Mouse (Mus musculus): ENCODE data around the gene Syn3. TPM values are rescaled to one million over a fixed set of nuclear protein-coding genes. Genes with fewer than 3 reads are reported as not detected.
"Not testable (repeated sequence)": the region's sequence is repeated elsewhere in the genome, so short reads cannot be mapped to it uniquely, and the experiment has no call there.

Syn3 gene
- total RNA-seq, 2 experiments from 2014 or later, result 0.20 to 0.44 TPM

DNA sequence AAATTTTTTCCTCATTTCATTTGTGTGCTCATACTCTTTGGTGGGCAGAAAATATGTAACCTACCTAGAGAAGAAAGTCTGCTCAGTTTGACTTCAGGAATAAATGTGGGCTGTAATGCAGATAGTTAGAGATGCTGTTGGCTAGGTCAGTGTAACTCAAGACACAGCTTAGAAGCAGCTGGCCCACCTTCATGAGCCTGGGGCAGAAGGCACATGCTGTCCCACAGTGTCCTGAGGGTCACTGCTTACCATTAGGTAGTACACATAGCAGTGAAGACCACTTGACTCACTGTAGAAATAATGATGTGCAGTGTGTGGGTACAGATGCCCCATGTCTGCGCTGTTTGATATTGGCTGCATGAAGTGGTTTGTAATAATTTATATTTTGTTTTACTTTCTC is 452.3 kb downstream of the Syn3 start:
- no peak for DNase-seq

DNA sequence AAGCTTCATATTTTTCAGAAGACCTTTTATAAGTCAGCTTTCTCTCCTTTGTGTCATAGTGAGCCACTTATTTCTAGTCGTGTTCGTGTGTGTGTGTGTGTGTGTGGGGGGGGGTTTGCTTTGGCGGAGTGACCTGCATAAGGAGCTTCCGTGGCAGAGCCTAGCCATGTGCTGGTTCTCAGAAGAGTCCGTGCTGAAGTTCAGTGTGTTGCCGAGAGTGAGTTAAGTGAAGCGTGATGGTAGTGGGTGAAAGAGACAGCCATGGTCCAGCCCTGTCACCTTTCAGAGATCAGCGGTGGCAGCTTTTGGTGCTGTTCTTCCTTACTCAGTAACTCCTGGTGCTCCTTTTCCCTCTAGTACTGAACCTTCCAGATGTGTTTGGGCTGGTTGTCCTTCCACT is 454.6 kb downstream of the Syn3 start:
- DNase-seq, result no peak

DNA sequence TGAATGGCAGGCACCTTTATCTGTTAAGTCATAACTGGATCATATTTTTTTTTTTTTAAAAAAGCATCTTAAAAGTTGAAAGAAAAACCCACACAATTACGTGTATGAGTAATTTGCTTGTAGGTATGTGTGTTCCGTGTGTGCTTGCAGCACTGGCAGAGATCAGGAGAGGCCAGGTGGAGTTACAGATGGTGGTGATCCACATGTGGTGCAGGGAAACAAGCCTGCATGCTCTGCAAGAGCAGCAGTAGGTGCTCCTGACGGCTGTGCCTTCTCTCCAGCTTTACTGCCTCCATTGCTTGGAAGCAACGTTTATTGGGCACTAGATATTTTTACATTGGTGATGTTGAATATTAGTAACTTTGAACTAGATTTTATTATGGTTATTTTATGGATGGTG is 455.0 kb downstream of the Syn3 start:
- DNase-seq, result no peak

DNA sequence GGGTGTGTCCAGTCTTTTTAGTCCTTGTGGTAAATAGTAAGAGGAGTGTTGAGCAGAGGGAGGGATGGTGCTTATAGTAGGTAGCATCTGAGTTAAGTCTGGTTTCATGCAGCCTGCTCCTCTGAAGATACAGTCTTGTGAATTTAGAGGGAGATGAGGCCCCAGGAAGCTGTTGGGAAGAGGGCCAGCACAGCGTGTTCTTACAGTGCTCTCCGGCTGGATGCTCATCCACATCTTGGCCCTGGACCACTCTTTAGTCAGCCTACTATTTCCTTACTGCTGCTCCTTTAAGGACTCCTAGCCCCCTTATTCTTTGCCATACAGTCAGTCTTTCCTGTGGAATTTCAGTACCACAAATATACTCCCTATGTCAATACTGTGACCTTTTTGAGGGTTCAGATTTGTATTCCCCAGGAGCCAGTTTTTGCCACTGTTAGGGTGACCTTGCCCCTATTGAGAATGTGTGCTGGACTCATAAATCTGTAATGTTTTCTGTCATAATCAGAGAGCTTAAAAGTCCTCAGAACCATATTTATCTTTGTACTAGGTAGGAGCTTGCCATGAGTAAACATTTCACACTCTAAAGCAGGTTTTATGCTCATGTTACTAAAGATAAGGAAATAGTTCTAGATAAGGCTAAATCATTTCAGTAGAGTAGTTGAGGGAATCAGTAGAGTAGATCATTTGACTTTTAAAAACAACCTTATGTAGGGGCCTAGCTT is 464.5 kb downstream of the Syn3 start:
- DNase-seq, result peak in 1 of 2 experiments; percentile 6

DNA sequence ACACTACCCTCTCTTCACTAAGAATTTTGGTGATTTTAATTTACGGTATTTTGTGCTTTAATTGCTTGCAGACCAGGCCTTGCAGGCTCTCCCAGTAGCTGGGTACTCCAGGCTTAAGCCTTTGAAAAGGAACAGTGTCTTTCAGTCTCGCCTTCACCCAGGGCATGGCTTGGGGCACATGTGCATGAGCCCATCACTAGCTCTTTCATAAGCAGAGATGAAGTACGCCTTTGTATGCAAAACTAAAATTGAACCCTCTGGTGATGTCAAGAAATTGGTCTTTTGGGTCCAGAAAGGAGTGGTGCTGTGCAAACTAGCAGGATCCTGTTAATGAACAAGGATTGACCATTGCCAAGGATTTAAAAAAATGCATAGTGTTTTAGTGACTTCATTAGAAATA is 466.2 kb downstream of the Syn3 start:
- DNase-seq, result no peak

DNA sequence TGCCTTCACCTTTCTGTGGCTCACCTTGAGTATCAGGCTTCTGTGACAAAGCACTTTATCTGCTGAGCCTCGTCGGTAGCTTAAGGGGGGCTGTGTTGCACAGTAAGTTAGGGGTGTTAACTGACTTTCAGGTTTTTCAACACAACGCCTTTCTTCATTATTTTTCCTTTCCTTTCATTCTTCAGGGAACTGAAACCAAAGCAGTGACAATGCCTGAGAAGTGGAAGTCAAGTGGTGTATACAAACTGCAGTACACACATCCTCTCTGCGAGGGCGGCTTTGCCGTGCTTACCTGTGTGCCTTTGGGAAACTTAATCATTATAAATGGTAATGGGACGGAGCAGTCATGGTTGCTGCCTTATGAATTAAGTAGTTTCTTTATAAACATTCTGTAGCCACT is 468.0 kb downstream of the Syn3 start:
- DNase-seq, result no peak

DNA sequence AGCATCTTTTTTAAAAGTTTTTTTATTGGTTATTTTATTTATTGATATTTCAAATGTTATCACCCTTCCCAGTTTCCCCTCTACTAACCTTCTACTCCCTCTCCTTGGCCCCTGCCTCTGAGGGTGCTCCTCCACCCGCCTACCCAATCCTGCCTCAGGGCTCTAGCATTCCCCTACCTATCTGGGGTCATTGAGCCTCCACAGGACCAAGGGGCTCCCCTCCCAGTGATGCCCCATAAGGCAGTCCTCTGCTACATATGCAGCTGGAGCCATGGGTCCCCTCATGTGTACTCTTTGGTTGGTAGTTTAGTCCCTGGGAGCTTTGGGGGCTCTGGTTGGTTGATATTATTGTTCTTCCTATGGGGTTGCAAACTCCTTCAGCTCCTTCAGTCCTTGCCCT is 471.9 kb downstream of the Syn3 start:
- DNase-seq, result not testable (repeated sequence)

DNA sequence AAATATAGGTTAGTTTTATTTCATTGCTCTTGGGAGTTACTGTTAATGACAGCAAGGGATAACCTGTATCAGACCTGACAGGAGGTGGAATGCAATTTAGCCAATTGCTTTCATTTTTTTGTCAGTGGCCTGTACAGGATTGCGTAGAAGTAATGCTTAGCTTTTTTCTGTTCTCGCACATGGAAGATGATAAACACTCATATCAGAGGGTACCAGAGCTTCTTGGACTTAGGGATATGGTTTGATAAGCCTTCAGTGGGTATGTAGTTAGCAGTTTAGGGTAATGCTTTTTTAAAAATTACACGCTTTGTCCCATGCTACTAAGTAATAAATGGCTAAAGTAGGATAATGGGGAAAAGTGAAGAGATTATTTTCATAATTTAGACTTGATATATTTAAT is 472.3 kb downstream of the Syn3 start:
- DNase-seq, result no peak

DNA sequence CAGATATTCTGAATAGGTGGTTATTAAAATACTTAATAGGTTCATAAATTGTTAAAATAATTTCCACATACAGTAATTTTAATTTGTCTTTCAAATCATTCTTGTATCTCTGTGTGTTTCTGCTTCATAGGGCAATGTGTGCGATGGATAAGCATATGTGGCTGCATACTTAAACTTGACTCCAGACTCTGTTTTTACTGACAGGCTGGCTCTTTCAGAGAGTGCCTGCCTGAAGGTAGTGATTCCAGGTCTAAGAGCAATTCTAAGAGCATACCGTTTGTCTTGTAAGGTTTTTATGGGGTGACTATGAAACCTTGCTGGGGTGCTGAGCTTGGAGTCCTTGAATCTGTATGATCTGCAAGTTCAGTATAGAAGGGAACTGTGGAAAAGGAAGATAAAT is 472.8 kb downstream of the Syn3 start:
- DNase-seq, result no peak

DNA sequence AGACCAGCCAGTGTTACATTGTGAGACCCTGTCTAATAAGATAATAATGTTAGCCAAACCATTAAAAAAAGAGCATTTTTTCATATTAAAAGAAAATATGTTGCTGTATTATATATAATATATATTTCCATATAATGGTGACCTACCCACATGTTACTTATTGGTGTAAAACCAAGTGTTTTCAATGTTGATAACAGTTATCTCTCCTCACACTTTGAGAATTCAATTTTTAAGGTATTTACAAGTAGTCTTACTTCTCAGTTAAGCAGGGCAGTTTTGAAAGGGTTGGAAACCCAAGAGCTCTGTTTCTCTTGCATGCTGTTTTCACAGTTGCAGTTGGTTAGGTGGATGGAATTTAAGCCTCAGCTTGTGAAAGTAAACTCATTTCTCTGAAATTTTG is 475.5 kb downstream of the Syn3 start:
- no peak for DNase-seq

DNA sequence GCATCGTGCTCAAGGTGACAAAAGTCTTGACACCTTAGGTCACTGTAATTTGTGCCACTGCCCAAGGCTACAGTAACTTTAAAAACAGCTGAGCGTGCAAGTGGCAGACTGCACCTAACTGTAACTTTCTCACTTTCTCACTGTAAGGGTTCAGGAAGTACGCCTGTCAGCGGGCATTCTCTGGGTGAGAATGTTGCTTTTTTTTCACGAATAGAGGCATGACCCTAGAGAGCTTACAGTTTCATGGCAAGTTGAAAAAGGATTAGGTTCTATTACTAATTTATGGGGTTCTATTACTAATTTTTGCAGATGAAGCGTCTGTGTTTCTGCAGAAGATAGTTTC is 476.3 kb downstream of the Syn3 start:
- DNase-seq, result no peak

DNA sequence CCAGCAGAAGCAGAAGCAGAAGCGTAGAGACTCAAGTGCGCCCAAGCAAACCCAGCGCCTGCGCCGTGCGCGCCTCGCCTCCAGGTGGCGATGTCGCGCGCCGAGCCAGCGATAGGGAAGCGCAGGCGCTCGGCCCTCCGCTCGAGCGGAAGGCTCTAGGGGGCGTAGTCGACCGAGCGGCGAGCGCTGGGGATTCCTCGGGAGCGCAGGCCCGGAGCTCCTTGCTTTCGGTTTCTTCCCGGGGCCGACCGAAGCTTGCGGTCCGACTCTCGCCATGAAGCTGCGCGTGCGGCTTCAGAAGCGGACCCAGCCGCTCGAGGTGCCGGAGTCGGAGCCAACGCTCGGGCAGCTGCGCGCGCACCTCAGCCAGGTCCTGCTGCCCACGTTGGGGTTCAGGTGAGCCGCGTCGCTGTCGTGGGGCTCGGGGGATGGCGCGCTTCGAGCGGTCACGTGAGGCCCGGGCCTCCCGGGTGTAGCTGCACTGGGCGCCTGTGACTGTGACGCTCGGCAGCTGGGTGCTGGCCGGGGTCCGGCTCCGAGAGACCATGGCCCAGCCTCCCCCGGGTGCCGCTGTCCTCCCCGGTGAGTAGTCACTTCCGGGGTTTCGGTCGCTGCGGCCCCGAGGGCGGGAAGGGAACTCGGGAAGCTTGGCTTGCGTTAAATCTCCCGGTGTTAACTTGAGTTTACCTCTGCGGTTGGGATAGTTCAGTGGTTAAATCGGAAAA is 476.8 kb downstream of the Syn3 start, which contains the start of gene Fbxo7:
Fbxo7 (plus strand) TSS at position 224 of the 725 bp plus-strand sequence.
- DNase-seq, result peak; percentile 90 to 92

DNA sequence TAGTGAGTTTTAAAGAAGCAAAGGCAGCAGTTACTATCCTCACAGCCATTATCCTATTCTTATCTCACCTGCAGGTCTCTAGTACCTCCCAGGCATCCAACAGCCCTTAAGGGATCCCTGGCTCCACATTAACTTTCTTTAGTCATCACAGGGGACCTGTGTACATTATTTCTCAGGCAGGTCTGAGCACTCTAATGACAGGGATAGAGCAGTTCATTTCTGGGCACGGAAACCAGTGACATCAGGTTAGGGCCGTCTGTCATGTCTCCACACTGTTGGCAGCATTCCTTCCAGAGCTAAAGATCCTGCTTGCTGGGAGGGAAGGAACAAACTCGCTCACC is 477.3 kb downstream of the Syn3 start:
- DNase-seq, result no peak

DNA sequence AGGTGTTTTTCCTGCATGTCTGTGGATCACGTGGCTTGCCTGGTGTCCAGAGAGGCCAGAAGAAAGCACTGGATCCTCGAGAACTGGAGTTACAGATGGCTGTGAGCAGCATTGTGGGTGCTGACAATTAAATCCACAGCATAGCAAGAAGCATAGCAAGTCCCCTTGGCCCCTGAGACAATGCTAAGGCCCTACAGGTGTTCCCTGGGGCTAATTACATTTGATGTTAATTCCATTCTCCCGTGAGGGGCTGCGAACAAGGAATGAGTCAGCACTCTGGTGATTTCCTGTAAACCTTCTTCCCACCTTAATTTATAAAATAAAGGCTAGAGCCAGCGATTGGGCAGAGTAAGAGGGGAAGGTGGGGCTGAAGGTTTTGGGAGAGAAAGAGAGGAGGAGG is 479.9 kb downstream of the Syn3 start:
- DNase-seq, result no peak

DNA sequence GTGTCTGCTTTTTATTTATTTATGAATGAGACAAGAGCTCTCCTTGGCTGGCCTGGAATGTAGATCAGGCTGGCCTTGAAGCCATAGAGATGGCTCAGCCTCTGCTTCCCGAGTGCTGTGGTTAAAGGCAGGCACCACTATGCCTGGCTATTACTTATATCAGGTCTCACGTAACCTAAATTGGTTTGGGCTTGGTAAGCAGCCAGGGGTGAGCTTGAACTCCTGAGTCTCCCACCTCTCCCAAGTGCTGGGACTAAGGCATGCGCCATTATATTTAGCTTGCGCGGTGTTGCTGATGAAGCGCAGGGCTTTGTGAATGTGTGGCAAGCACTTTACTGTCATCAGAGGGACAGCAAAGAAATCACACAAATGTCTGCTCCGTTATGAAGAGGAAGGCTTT is 480.9 kb downstream of the Syn3 start:
- no peak for DNase-seq

DNA sequence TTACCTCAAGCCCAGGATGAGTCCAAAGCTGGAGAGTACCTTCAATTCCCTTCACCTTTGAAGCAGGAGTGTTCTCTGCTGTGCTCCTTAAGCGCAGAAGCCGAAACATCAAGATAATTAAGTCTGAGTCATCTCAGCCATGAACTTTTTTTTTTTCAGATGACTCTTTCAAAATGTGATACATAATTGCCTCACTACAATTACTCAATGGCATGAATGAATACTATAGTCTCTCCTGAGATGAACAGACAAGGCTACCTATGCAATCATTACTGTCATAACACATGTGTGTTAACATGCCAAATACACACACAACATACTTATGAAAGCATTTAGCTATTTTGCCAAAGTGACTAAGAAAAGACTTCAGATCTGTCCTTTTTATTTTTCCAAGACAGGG is 486.9 kb downstream of the Syn3 start, which contains the start of gene Bpifc:
Bpifc (minus strand) TSS at position 115 of the 400 bp plus-strand sequence.
- DNase-seq, result no peak

DNA sequence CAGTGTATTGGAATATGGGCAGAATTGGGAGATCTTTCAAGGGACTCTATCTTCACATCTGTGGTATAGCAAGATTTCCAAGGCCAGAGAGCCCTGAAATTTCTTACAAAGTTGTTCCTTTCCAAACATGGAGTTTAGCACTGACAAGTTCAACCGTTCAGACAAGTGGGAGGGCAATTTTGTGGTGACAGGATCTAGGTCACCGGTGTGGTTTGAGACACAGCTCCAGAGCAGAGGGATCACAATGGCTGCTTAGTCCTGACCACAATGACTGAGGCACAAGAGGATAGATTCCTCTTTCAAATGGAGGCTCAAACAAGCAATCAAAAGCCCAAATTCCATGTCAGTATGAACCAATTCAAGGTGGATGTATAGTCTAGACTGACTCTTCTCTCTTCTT is 487.5 kb downstream of the Syn3 start:
- no peak for DNase-seq

DNA sequence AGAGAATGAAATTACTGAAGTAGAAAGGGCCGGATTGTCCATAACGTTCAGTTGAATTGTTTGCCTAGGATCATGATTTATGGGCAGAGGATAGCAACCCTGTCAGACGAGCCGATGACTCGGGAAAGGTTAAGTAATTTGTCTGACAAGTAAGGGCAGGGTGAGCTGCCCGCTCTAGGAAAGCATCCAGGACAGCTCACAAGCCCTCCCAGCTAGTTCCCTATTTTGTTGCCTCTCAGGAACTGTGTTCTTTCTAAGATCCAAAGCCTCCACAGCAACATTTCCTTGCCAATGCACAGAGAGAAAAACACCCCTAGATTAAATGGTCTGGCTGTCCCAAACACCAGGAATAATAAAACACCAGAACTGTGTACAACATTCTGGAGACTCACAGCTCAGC is 488.1 kb downstream of the Syn3 start:
- no peak for DNase-seq

DNA sequence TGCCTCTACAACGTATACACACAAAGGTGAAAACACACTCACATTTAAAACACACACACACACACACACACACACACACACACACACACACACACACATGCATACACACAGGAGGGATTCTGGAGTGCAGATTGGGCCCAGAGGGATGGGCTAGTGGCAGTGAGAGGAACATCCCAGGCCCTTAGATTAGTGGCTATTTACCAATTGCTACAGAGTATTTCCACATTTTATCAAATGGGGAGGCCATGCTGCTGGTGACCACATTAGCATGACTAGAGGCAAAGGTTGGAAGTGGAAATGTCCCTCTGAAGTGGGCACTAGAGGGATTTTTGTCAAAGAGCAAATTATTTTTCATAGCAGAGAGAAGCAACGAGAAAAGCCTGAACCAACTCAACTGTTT is 489.0 kb downstream of the Syn3 start:
- no peak for DNase-seq

DNA sequence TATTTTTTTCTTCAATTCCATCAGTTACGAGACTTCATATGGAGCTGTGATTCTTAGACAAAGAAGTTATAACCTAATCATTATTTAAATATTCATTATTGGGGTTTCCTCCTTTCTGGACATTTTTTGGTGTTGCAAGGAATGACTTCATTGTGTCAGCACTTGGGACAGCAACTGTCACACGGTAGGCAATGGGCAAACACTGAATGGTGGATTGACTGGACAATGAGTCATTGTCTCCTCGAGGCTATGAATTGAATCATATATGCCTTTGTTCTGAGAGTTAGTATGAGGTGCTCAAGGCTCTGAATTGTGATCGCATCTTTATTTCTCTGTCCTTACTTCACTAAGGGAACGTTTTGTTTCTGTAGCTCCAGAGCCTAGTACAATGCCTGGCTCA is 492.2 kb downstream of the Syn3 start:
- DNase-seq, result no peak

Measured in heart, adult 18-20 months (tissue).